Mouse (Mus musculus) lung, embryonic 14.5 days (tissue): ENCODE results near the gene Rnf208. TPM values are rescaled to one million over a fixed set of nuclear protein-coding genes. Genes with fewer than 3 reads are reported as not detected.

Experiments used
- ATAC-seq: fragments of 200-750 bp; cut with Nextera tagmentation; 2 replicates; pipeline ENCODE4 v1.8.0; 2017; ENCODE audit warnings: mild to moderate bottlenecking, moderate TSS enrichment, moderate library complexity; ENCODE audit not compliant: insufficient read depth
- DNase-seq: peaks from one replicate; pipeline ENCODE4 v3.0.0-alpha.2; 2015
- H3K27ac ChIP-seq: fragments of 300-500 bp; sonication (generic); 2 replicates; pipeline ENCODE4 v1.5.1; 2014; ENCODE audit warnings: low read depth, mild to moderate bottlenecking, moderate library complexity
- H3K27me3 ChIP-seq: fragments of 300-500 bp; sonication (generic); 2 replicates; pipeline ENCODE4 v1.6.1; 2014; ENCODE audit warnings: low read length, control low read depth; ENCODE audit not compliant: insufficient read depth
- H3K36me3 ChIP-seq: fragments of 300-500 bp; sonication (generic); 2 replicates; pipeline ENCODE4 v1.6.1; 2014; ENCODE audit warnings: control low read depth; ENCODE audit not compliant: insufficient read depth
- H3K4me1 ChIP-seq: fragments of 300-500 bp; sonication (generic); 2 replicates; pipeline ENCODE4 v1.6.1; 2014; ENCODE audit warnings: antibody characterized with exemption, control low read depth; ENCODE audit not compliant: insufficient read depth
- H3K4me2 ChIP-seq: fragments of 300-500 bp; sonication (generic); 2 replicates; pipeline ENCODE4 v1.6.1; 2014; ENCODE audit warnings: mild to moderate bottlenecking
- H3K4me3 ChIP-seq: fragments of 300-500 bp; sonication (generic); 2 replicates; pipeline ENCODE4 v1.5.1; 2014; ENCODE audit warnings: low read depth, low read length
- H3K9ac ChIP-seq: fragments of 300-500 bp; sonication (generic); 2 replicates; pipeline ENCODE4 v1.6.1; 2014
- H3K9me3 ChIP-seq: fragments of 300-500 bp; sonication (generic); 2 replicates; pipeline ENCODE4 v1.6.1; 2016; ENCODE audit warnings: low read depth, low read length, control low read depth
- CTCF ChIP-seq: IDR thresholded peaks from 2 replicates; pipeline ENCODE4 v1.5.1; 2016; ENCODE audit warnings: antibody characterized with exemption, low read depth
- WGBS: fragments of 180-500 bp; shearing (Covaris S2); extraction: QIAGEN DNeasy Blood & Tissue Kit; methylation state at CpG from one replicate; pipeline ENCODE4 v1.1.7; 2014; 5-methylcytosine and 5-hydroxymethylcytosine counted together
- polyA plus RNA-seq: library from polyadenylated mRNA; unstranded; fragments of >200 nt; fragmentation: Nextera tagmentation; extraction: Ambion mirVana; gene quantifications from 2 replicates; pipeline ENCODE4 v1.2.1, GENCODE M21; 2014

Rnf208 gene
- polyA plus RNA-seq, 1 experiment from 2014 or later, result 9.9 TPM

DNA sequence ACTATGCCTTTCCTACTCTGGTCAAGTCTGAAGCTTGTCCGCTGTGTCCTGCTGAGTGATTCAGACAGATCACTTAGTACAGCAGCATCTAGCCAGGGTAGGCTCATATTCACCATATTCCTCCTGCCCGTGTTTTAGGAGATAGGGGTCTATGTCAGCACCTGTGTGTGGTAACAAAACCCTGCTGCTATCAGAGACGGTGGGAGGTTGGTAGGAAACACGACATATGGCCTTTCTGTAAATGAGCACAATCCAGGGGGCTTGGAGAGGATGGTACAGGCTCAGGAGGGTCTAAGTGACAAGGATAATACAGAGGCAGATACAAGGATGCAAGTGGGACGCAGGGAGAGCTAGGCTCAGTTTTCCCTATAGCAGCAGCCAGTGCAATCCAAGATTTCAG lies 12.5 kb upstream of the Rnf208 start:
- no peaks in the 10 kb centered on the region for H3K36me3 ChIP-seq
- H3K4me3 ChIP-seq, result no peak overlapping the region
- 80% methylated on average over 5 of the region's 5 CpGs for whole genome bisulfite sequencing
- TF ChIP-seq CTCF, result no peak
- H3K9me3 ChIP-seq, result no peaks in the 10 kb centered on the region
- no peak overlapping the region for H3K4me2 ChIP-seq
- 0 out of 2 replicates have a peak, but pooled peaks cover 2% of the 10 kb centered on the region for H3K27me3 ChIP-seq
- ATAC-seq (no peak), DNase-seq (no peak)
- no peak overlapping the region for H3K27ac ChIP-seq
- no peak overlapping the region for H3K9ac ChIP-seq
- H3K4me1 ChIP-seq, result 0 out of 2 replicates have a peak, but pooled peaks cover 5% of the 10 kb centered on the region

GRCm38 (mm10) chr2:25230581-25230980 lies 11.5 kb upstream of the Rnf208 start:
- Histone ChIP-seq H3K9ac (no peak overlapping the region), H3K27ac (no peak overlapping the region), H3K36me3 (no peaks in the 10 kb centered on the region), H3K4me3 (no peak overlapping the region), H3K4me2 (no peak overlapping the region), H3K4me1 (0 out of 2 replicates have a peak, but pooled peaks cover 3% of the 10 kb centered on the region), H3K9me3 (no peaks in the 10 kb centered on the region), H3K27me3 (0 out of 2 replicates have a peak, but pooled peaks cover 2% of the 10 kb centered on the region)
- 79% methylated on average over 7 of the region's 7 CpGs for WGBS
- ATAC-seq (no peak), DNase-seq (no peak)
- TF ChIP-seq CTCF, result no peak

GRCm38 (mm10) chr2:25231038-25231437 lies 11.0 kb upstream of the Rnf208 start:
- Histone ChIP-seq H3K9me3 (no peaks in the 10 kb centered on the region), H3K4me2 (no peak overlapping the region), H3K4me1 (no peaks in the 10 kb centered on the region), H3K27ac (no peak overlapping the region), H3K9ac (no peak overlapping the region), H3K4me3 (no peak overlapping the region), H3K36me3 (no peaks in the 10 kb centered on the region), H3K27me3 (0 out of 2 replicates have a peak, but pooled peaks cover 2% of the 10 kb centered on the region)
- ATAC-seq, result no peak
- WGBS, result 56% methylated on average over 12 of the region's 12 CpGs
- TF ChIP-seq CTCF, result no peak
- no peak for DNase-seq

DNA sequence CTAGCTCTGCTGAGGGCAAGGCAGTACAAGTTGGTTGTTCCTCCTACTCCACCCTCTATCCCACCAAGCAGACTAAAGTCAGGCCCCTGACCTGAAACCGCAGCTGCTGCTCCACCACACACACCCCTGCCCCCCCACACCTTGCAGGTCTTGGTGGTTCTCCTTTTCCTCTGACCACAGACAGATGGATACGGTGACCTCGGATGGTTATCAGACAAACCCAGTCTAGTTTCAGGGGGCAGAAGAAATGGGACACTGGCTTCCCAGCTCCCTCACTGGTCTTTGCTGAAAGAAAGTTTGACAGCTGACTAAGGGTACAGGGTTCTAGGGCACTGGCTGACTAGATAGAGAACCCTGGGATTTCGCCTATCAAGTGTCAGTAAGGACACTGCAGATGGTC lies 8.6 kb upstream of the Rnf208 start:
- 60% methylated on average over 4 of the region's 4 CpGs for WGBS

GRCm38 (mm10) chr2:25234050-25234449 lies 8.0 kb upstream of the Rnf208 start, which contains the start of gene Slc34a3:
Gene Slc34a3, minus strand, starts transcription at chr2:25234364.
- Histone ChIP-seq H3K27me3 (0 out of 2 replicates have a peak, but pooled peaks cover 2% of the 10 kb centered on the region), H3K4me2 (no peak within 1 kb of the TSS), H3K4me3 (no peak within 1 kb of the TSS), H3K9ac (no peak within 1 kb of the TSS), H3K36me3 (no peaks in the 10 kb centered on the region), H3K4me1 (no peaks in the 10 kb centered on the region), H3K9me3 (no peaks in the 10 kb centered on the region), H3K27ac (no peak within 1 kb of the TSS)
- no peak for TF ChIP-seq CTCF
- ATAC-seq (no peak), DNase-seq (no peak)
- WGBS, result 67% methylated on average over 3 of the region's 3 CpGs

More for the DNA sequence above, 8.6 kb upstream of the Rnf208 start:
- no peaks in the 10 kb centered on the region for H3K9me3 ChIP-seq
- TF ChIP-seq CTCF, result no peak
- ATAC-seq (no peak), DNase-seq (no peak)
- no peaks in the 10 kb centered on the region for H3K36me3 ChIP-seq
- no peak overlapping the region for H3K9ac ChIP-seq
- H3K4me1 ChIP-seq, result no peaks in the 10 kb centered on the region
- no peak overlapping the region for H3K4me3 ChIP-seq
- H3K27ac ChIP-seq, result no peak overlapping the region
- 0 out of 2 replicates have a peak, but pooled peaks cover 2% of the 10 kb centered on the region for H3K27me3 ChIP-seq
- no peak overlapping the region for H3K4me2 ChIP-seq

GRCm38 (mm10) chr2:25234551-25235220 lies 7.4 kb upstream of the Rnf208 start:
- H3K4me3 ChIP-seq, result no peak overlapping the region
- H3K9ac ChIP-seq, result no peak overlapping the region
- H3K4me2 ChIP-seq, result no peak overlapping the region
- no peaks in the 10 kb centered on the region for H3K36me3 ChIP-seq
- H3K27me3 ChIP-seq, result 0 out of 2 replicates have a peak, but pooled peaks cover 2% of the 10 kb centered on the region
- H3K4me1 ChIP-seq, result no peaks in the 10 kb centered on the region
- H3K27ac ChIP-seq, result no peak overlapping the region
- H3K9me3 ChIP-seq, result no peaks in the 10 kb centered on the region
- ATAC-seq (no peak), DNase-seq (no peak)
- whole genome bisulfite sequencing, result 46% methylated on average over 5 of the region's 5 CpGs
- TF ChIP-seq CTCF, result no peak

GRCm38 (mm10) chr2:25236614-25237013 lies 5.4 kb upstream of the Rnf208 start, which contains the start of gene Rnf224:
Gene Rnf224, minus strand, starts transcription at chr2:25236787.
- Histone ChIP-seq H3K27ac (no peak within 1 kb of the TSS), H3K4me1 (0 out of 2 replicates have a peak, but pooled peaks cover 4% of the 10 kb centered on the region), H3K36me3 (no peaks in the 10 kb centered on the region), H3K4me2 (no peak within 1 kb of the TSS), H3K9me3 (no peaks in the 10 kb centered on the region), H3K27me3 (peaks cover 7% of the 10 kb centered on the region; the same call in 1 of the 2 replicates), H3K9ac (no peak within 1 kb of the TSS), H3K4me3 (no peak within 1 kb of the TSS)
- DNase-seq, result no peak
- TF ChIP-seq CTCF, result no peak
- no peak for ATAC-seq
- 19% methylated on average over 8 of the region's 8 CpGs for WGBS
